Mouse (Mus musculus) c-Kit-negative CD71-positive TER-119-positive erythroid progenitor cells, embryonic 14.5 days (primary cell): Measurements from ENCODE around the gene Nfat5.

Experiments used
- DNase-seq: peaks from one replicate; pipeline ENCODE4 v3.0.0-alpha.2; 2013; ENCODE audit warnings: low read depth, low spot score

Nfat5 gene

GRCm38 (mm10) chr8:107292928-107293601 lies at the start of gene Nfat5:
Gene Nfat5 (plus strand): TSS chr8:107293470.
- DNase-seq: peak; percentile 93

GRCm38 (mm10) chr8:107244218-107244617 lies 49.1 kb upstream of the Nfat5 start:
- no peak for DNase-seq

- no peak for DNase-seq
These were observed 44.8 kb upstream of the Nfat5 start for GRCm38 (mm10) chr8:107248456-107248855.

GRCm38 (mm10) chr8:107251481-107252104 lies 41.7 kb upstream of the Nfat5 start:
- DNase-seq: no peak

- no peak for DNase-seq
These were observed 40.1 kb upstream of the Nfat5 start for GRCm38 (mm10) chr8:107253121-107253520.

GRCm38 (mm10) chr8:107254403-107254802 lies 38.9 kb upstream of the Nfat5 start:
- no peak for DNase-seq

- no peak for DNase-seq
These were observed 38.3 kb upstream of the Nfat5 start for GRCm38 (mm10) chr8:107254951-107255457.

GRCm38 (mm10) chr8:107257223-107257622 lies 36.0 kb upstream of the Nfat5 start:
- DNase-seq: no peak

- no peak for DNase-seq
These were observed 33.1 kb upstream of the Nfat5 start for GRCm38 (mm10) chr8:107260120-107260519.

- no peak for DNase-seq
These were observed 32.1 kb upstream of the Nfat5 start for GRCm38 (mm10) chr8:107261172-107261571.

GRCm38 (mm10) chr8:107262046-107262705 lies 31.1 kb upstream of the Nfat5 start:
- DNase-seq: no peak

GRCm38 (mm10) chr8:107265811-107266210 lies 27.5 kb upstream of the Nfat5 start:
- no peak for DNase-seq

GRCm38 (mm10) chr8:107268501-107268900 lies 24.8 kb upstream of the Nfat5 start:
- no peak for DNase-seq

GRCm38 (mm10) chr8:107269191-107269590 lies 24.1 kb upstream of the Nfat5 start:
- DNase-seq: no peak

GRCm38 (mm10) chr8:107269617-107270139 lies 23.6 kb upstream of the Nfat5 start:
- DNase-seq: no peak

- DNase-seq: no peak
These were observed 23.0 kb upstream of the Nfat5 start for GRCm38 (mm10) chr8:107270287-107270686.

- no peak for DNase-seq
These were observed 22.5 kb upstream of the Nfat5 start for GRCm38 (mm10) chr8:107270751-107271150.

GRCm38 (mm10) chr8:107277323-107277883 lies 15.9 kb upstream of the Nfat5 start:
- no peak for DNase-seq

GRCm38 (mm10) chr8:107278571-107278970 lies 14.7 kb upstream of the Nfat5 start:
- DNase-seq: no peak

GRCm38 (mm10) chr8:107286686-107287085 lies 6.6 kb upstream of the Nfat5 start:
- DNase-seq: no peak

GRCm38 (mm10) chr8:107287522-107287921 lies 5.7 kb upstream of the Nfat5 start:
- DNase-seq: no peak

- no peak for DNase-seq
These were observed 2.1 kb upstream of the Nfat5 start for GRCm38 (mm10) chr8:107291171-107291601.
